Mouse (Mus musculus): ENCODE data around the gene 4930415O20Rik.

4930415O20Rik gene

DNA sequence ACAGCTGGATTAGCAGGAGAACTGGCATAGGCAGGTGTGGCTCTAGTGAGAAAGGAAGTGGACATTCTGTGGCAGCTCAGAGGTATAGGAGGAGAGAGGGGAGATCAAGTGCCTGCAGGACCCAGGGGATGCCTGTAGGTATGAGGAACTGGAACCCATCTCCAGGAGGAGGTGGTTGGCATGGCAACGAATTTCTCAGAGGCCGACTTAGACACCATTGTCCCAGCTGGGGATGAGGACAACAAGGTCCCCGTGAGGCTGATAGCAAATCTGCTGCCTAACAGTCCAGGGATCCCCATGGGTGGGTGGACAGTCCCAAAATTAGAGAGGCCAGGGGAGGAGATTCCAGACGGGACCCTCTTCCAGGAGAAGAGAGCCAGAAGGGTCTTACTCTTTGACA, 62.1 kb downstream of the 4930415O20Rik start:
- no peak for DNase-seq

DNA sequence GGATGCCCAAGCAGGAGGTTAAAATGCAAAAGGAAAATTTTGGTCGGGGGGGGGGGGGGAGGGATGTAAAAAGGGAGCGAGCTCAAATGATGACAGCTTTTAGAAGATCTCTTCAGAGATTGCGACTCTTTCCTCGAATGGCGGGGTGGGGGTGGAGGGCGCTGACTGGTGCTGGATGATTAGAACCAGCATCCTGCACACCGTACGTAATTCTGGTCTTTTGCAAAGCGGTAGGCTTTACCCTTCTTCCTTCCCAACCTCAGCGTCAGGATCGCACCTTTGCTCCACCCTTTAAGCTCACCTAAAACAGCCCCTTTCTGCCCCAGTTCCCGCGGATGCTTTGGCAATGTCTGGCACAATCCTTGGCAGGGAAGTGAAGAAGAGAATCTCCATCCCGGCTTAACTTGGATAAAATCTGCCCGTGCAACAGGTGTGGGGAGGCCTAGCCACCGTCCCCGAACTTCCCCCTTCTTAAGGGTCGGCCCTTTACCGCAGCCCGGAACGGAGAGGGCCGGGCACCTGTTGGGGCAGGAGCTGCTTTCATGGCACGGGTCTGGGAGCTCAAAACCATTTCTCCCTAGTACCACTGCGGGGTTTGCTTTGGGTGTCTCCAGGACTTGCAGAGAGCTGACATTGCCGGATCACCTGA, 63.1 kb downstream of the 4930415O20Rik start:
- DNase-seq, result no peak

GRCm38 (mm10) chr15:98634541-98635081, 63.8 kb downstream of the 4930415O20Rik start:
- peak; percentile 86 for DNase-seq

- no peak for DNase-seq
Measured at GRCm38 (mm10) chr15:98635291-98635841, 64.6 kb downstream of the 4930415O20Rik start.

GRCm38 (mm10) chr15:98636517-98636916, 65.7 kb downstream of the 4930415O20Rik start:
- DNase-seq, result no peak

DNA sequence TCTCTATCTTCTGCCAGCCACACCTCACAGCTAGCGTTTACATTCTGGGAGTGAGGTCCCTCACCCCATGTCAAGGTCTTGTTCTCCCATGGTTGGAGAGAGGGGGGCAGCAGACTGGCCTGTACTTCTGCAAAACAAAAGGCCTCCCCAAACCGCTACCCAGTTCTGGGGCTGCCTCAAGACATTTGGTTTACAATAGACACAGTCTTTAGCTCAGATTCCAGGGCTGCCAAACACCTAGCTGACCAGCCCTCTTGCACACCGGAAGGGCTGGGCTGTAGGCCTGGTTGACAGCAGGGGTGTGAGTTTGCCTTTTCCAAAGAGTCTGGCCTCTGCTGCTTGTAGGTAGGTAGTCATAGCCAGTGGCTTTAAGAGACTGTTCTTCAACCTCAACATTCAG, 66.4 kb downstream of the 4930415O20Rik start:
- no peak for DNase-seq
